Mouse (Mus musculus): Measurements from ENCODE around the gene Tmem163.

DNA sequence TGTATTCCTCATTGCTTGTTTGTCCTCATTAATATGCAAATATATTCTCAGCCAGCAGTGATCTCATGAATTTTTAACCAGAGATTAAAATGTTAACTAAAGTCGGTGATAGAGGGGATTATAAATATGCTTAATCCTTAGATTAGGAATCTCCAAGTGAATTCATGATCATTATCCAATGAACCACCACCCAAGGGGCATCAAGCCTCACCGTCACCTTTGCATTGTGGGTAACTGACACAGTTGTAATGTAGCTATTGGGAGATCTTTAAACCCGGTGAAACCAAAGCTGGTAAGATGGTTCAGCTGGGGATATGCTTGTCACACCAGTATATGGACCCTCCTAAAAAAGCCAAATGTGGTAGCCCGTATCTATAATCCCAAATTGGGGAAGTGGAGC, 131.3 kb downstream of the Tmem163 start:
- TF ChIP-seq POLR2A (IDR thresholded peaks at IDR 0.05; ENCODE audit: insufficient read length, low read depth), result no peak
- TF ChIP-seq USF1 (IDR thresholded peaks at IDR 0.05; ENCODE audit: low read depth), result no peak
- TF ChIP-seq E2F4 (IDR thresholded peaks at IDR 0.05; ENCODE audit: insufficient read depth), result no peak
- TF ChIP-seq MAX (IDR thresholded peaks at IDR 0.05; ENCODE audit: low read depth), result no peak
- TF ChIP-seq CEBPB (IDR thresholded peaks at IDR 0.05; ENCODE audit: insufficient read depth, poor library complexity, severe bottlenecking), result no peak
- no peak for TF ChIP-seq REST (IDR thresholded peaks at IDR 0.05; ENCODE audit: insufficient read depth, insufficient read length)
- TF ChIP-seq POLR2AphosphoS2 (IDR thresholded peaks at IDR 0.05; ENCODE audit: insufficient read length, low read depth), result no peak
- TF ChIP-seq TCF12 (IDR thresholded peaks at IDR 0.05; ENCODE audit: insufficient read depth, poor library complexity, severe bottlenecking), result no peak
- no peak for TF ChIP-seq MYOG (IDR thresholded peaks at IDR 0.05; ENCODE audit: control insufficient read depth in 1 of 3, insufficient read depth in 1 of 3, insufficient read length in 2 of 3, low read depth in 2 of 3)
- no peak for TF ChIP-seq MYOD1 (IDR thresholded peaks at IDR 0.05; ENCODE audit: control insufficient read depth in 1 of 3, insufficient read length in 2 of 3, low read depth in 2 of 3)
- TF ChIP-seq SRF (IDR thresholded peaks at IDR 0.05; ENCODE audit: control insufficient read depth, insufficient read length, low read depth), result no peak
